Mouse (Mus musculus): Measurements from ENCODE around the gene Cntn5. TPM values are rescaled to one million over a fixed set of nuclear protein-coding genes. Genes with fewer than 3 reads are reported as not detected.
A peak's percentile ranks its signal among the peaks of the same experiment; 100 is the strongest.
"Not testable (repeated sequence)": the region's sequence is repeated elsewhere in the genome, so short reads cannot be mapped to it uniquely, and the experiment has no call there.

Gene Cntn5
- polyA plus RNA-seq, 1 experiment, result 1.6 TPM

- WGBS, result 90% methylated on average over 1 of the region's 1 CpGs
- H3K27ac ChIP-seq (ENCODE audit: insufficient read depth, low read length), result no peak overlapping the region
- H3K4me3 ChIP-seq (replicated peaks; ENCODE audit: insufficient read depth, low read depth, low read length), result no peak overlapping the region
- DNase-seq, result no peak
- TF ChIP-seq CTCF (IDR thresholded peaks at IDR 0.05; ENCODE audit: borderline replicate concordance, insufficient read depth, low read depth, low read length), result no peak
- H3K27me3 ChIP-seq (ENCODE audit: control insufficient read depth, insufficient read depth, low read length), result no peaks in the 10 kb centered on the region
- no peaks in the 10 kb centered on the region for H3K4me1 ChIP-seq (ENCODE audit: control insufficient read depth, insufficient read depth, low read length)
Observed at GRCm38 (mm10) chr9:10650632-10651031, 253.9 kb downstream of the Cntn5 start.

- DNase-seq, result no peak
- Histone ChIP-seq H3K27me3 (ENCODE audit: control insufficient read depth, insufficient read depth, low read length) (no peaks in the 10 kb centered on the region), H3K4me1 (ENCODE audit: control insufficient read depth, insufficient read depth, low read length) (no peaks in the 10 kb centered on the region), H3K27ac (ENCODE audit: insufficient read depth, low read length) (no peak overlapping the region), H3K4me3 (replicated peaks; ENCODE audit: insufficient read depth, low read depth, low read length) (no peak overlapping the region)
- WGBS, result 78% methylated on average over 5 of the region's 5 CpGs
- TF ChIP-seq CTCF (IDR thresholded peaks at IDR 0.05; ENCODE audit: borderline replicate concordance, insufficient read depth, low read depth, low read length), result no peak
- no peak for TF ChIP-seq POLR2A (IDR thresholded peaks at IDR 0.05; ENCODE audit: borderline replicate concordance, insufficient read depth, low read length)
Observed at GRCm38 (mm10) chr9:10645951-10646350, 258.6 kb downstream of the Cntn5 start.

- Histone ChIP-seq H3K4me3 (replicated peaks; ENCODE audit: insufficient read depth, low read depth, low read length) (no peak overlapping the region), H3K27ac (ENCODE audit: insufficient read depth, low read length) (no peak overlapping the region), H3K4me1 (ENCODE audit: control insufficient read depth, insufficient read depth, low read length) (no peaks in the 10 kb centered on the region), H3K27me3 (ENCODE audit: control insufficient read depth, insufficient read depth, low read length) (no peaks in the 10 kb centered on the region)
- WGBS, result 70% methylated on average over 7 of the region's 7 CpGs
- peak in 1 of 2 experiments; percentile 18 for DNase-seq
- TF ChIP-seq CTCF (IDR thresholded peaks at IDR 0.05; ENCODE audit: borderline replicate concordance, insufficient read depth, low read depth, low read length), result no peak
- TF ChIP-seq POLR2A (IDR thresholded peaks at IDR 0.05; ENCODE audit: borderline replicate concordance, insufficient read depth, low read length), result no peak
Observed at GRCm38 (mm10) chr9:10645045-10645830, 259.3 kb downstream of the Cntn5 start.

- H3K4me1 ChIP-seq (ENCODE audit: control insufficient read depth, insufficient read depth, low read length), result peaks cover 2% of the 10 kb centered on the region; the same call in 1 of the 2 replicates
- 6% methylated on average over 5 of the region's 5 CpGs for WGBS
- H3K4me3 ChIP-seq (replicated peaks; ENCODE audit: insufficient read depth, low read depth, low read length), result no peak overlapping the region
- TF ChIP-seq CTCF (IDR thresholded peaks at IDR 0.05; ENCODE audit: borderline replicate concordance, insufficient read depth, low read depth, low read length) (no peak), POLR2A (IDR thresholded peaks at IDR 0.05; ENCODE audit: borderline replicate concordance, insufficient read depth, low read length) (no peak)
- H3K27ac ChIP-seq (ENCODE audit: insufficient read depth, low read length), result no peak overlapping the region
- DNase-seq, result peak; percentile 84 to 94
- no peaks in the 10 kb centered on the region; the same call in 1 of the 2 replicates for H3K27me3 ChIP-seq (ENCODE audit: control insufficient read depth, insufficient read depth, low read length)
Observed at GRCm38 (mm10) chr9:10618036-10618435, 286.5 kb downstream of the Cntn5 start.

- DNase-seq, result no peak
Observed at GRCm38 (mm10) chr9:10575346-10576241, 329.0 kb downstream of the Cntn5 start.

GRCm38 (mm10) chr9:10569830-10570229 is 334.7 kb downstream of the Cntn5 start:
- Histone ChIP-seq H3K4me1 (ENCODE audit: control insufficient read depth, insufficient read depth, low read length) (no peaks in the 10 kb centered on the region), H3K4me3 (replicated peaks; ENCODE audit: insufficient read depth, low read depth, low read length) (no peak overlapping the region), H3K27ac (ENCODE audit: insufficient read depth, low read length) (no peak overlapping the region), H3K27me3 (ENCODE audit: control insufficient read depth, insufficient read depth, low read length) (no peaks in the 10 kb centered on the region)
- no peak for TF ChIP-seq POLR2A (IDR thresholded peaks at IDR 0.05; ENCODE audit: borderline replicate concordance, insufficient read depth, low read length)
- TF ChIP-seq CTCF (IDR thresholded peaks at IDR 0.05; ENCODE audit: borderline replicate concordance, insufficient read depth, low read depth, low read length), result no peak
- DNase-seq, result no peak

More at GRCm38 (mm10) chr9:10575346-10576241, 329.0 kb downstream of the Cntn5 start:
- Histone ChIP-seq H3K27ac (ENCODE audit: insufficient read depth, low read length) (no peak overlapping the region), H3K27me3 (ENCODE audit: control insufficient read depth, insufficient read depth, low read length) (no peaks in the 10 kb centered on the region), H3K4me1 (ENCODE audit: control insufficient read depth, insufficient read depth, low read length) (no peaks in the 10 kb centered on the region), H3K4me3 (replicated peaks; ENCODE audit: insufficient read depth, low read depth, low read length) (no peak overlapping the region)
- 65% methylated on average over 7 of the region's 7 CpGs for WGBS
- TF ChIP-seq POLR2A (IDR thresholded peaks at IDR 0.05; ENCODE audit: borderline replicate concordance, insufficient read depth, low read length), result no peak

- not testable (repeated sequence) for H3K27ac ChIP-seq (ENCODE audit: insufficient read depth, low read length); H3K4me1 ChIP-seq (ENCODE audit: control insufficient read depth, insufficient read depth, low read length); H3K4me3 ChIP-seq (replicated peaks; ENCODE audit: insufficient read depth, low read depth, low read length); H3K27me3 ChIP-seq (ENCODE audit: control insufficient read depth, insufficient read depth, low read length); DNase-seq
- WGBS, result 79% methylated on average over 5 of the region's 5 CpGs
Observed at GRCm38 (mm10) chr9:10540877-10541276, 363.7 kb downstream of the Cntn5 start.

- H3K4me1 ChIP-seq (ENCODE audit: control insufficient read depth, insufficient read depth, low read length), result no peaks in the 10 kb centered on the region
- H3K4me3 ChIP-seq (replicated peaks; ENCODE audit: insufficient read depth, low read depth, low read length), result no peak overlapping the region
- WGBS, result 89% methylated on average over 5 of the region's 5 CpGs
- no peak overlapping the region for H3K27ac ChIP-seq (ENCODE audit: insufficient read depth, low read length)
- no peaks in the 10 kb centered on the region for H3K27me3 ChIP-seq (ENCODE audit: control insufficient read depth, insufficient read depth, low read length)
- no peak for DNase-seq
- TF ChIP-seq POLR2A (IDR thresholded peaks at IDR 0.05; ENCODE audit: borderline replicate concordance, insufficient read depth, low read length) (no peak), CTCF (IDR thresholded peaks at IDR 0.05; ENCODE audit: borderline replicate concordance, insufficient read depth, low read depth, low read length) (no peak)
Observed at GRCm38 (mm10) chr9:10532248-10532647, 372.3 kb downstream of the Cntn5 start.

Data from cerebellum, adult 2 months (tissue).